Mouse (Mus musculus) lung, postnatal 0 days (tissue): ENCODE results near the gene Crim1. TPM values are rescaled to one million over a fixed set of nuclear protein-coding genes. Genes with fewer than 3 reads are reported as not detected.

Source experiments
- ATAC-seq: fragments of 200-750 bp; cut with Nextera tagmentation; 2 replicates; pipeline ENCODE4 v1.8.0; 2017; ENCODE audit warnings: moderate library complexity
- DNase-seq: peaks from one replicate; pipeline ENCODE4 v3.0.0-alpha.2; 2016; ENCODE audit warnings: low spot score
- H3K27ac ChIP-seq: fragments of 300-500 bp; sonication (generic); 2 replicates; pipeline ENCODE4 v1.5.1; 2014; ENCODE audit warnings: antibody characterized with exemption, mild to moderate bottlenecking, low read length, mixed read lengths
- H3K27me3 ChIP-seq: fragments of 300-500 bp; sonication (generic); replicated peaks from 2 replicates; pipeline ENCODE4 v1.6.1; 2014; ENCODE audit warnings: low read length, mixed read lengths; ENCODE audit not compliant: insufficient read depth
- H3K36me3 ChIP-seq: fragments of 300-500 bp; sonication (generic); 2 replicates; pipeline ENCODE4 v1.6.1; 2014; ENCODE audit warnings: low read length, mixed read lengths; ENCODE audit not compliant: insufficient read depth
- H3K4me1 ChIP-seq: fragments of 300-500 bp; sonication (generic); 2 replicates; pipeline ENCODE4 v1.6.1; 2014; ENCODE audit warnings: antibody characterized with exemption, low read depth, low read length, mixed read lengths; ENCODE audit not compliant: insufficient read depth
- H3K4me2 ChIP-seq: fragments of 300-500 bp; sonication (generic); replicated peaks from 2 replicates; pipeline ENCODE4 v1.6.1; 2014; ENCODE audit warnings: low read depth, mild to moderate bottlenecking, low read length, moderate library complexity, mixed read lengths
- H3K4me3 ChIP-seq: fragments of 300-500 bp; sonication (generic); 2 replicates; pipeline ENCODE4 v1.5.1; 2014; ENCODE audit warnings: low read depth, low read length
- H3K9ac ChIP-seq: fragments of 300-500 bp; sonication (generic); replicated peaks from 2 replicates; pipeline ENCODE4 v1.6.1; 2014; ENCODE audit warnings: low read depth, mild to moderate bottlenecking
- H3K9me3 ChIP-seq: fragments of 300-500 bp; sonication (generic); 2 replicates; pipeline ENCODE4 v1.6.1; 2016; ENCODE audit warnings: low read length, mixed read lengths
- CTCF ChIP-seq: IDR thresholded peaks from 2 replicates; pipeline ENCODE4 v1.5.1; 2016; ENCODE audit warnings: antibody characterized with exemption, mild to moderate bottlenecking
- EP300 ChIP-seq: IDR thresholded peaks from 2 replicates; pipeline ENCODE4 v1.6.1; 2016; ENCODE audit warnings: antibody characterized with exemption, mild to moderate bottlenecking, control low read depth
- WGBS: fragments of 180-500 bp; shearing (Covaris S2); extraction: QIAGEN DNeasy Blood & Tissue Kit; methylation state at CpG from one replicate; pipeline ENCODE4 v1.1.7; 2014; 5-methylcytosine and 5-hydroxymethylcytosine counted together
- polyA plus RNA-seq: library from polyadenylated mRNA; unstranded; fragments of >200 nt; fragmentation: Nextera tagmentation; extraction: Ambion mirVana; gene quantifications from 2 replicates; pipeline ENCODE4 v1.2.1, GENCODE M21; 2015

Crim1 gene
- polyA plus RNA-seq, 1 experiment from 2014 or later, result 8.2 TPM

GRCm38 (mm10) chr17:78333275-78333674 is 133.2 kb downstream of the Crim1 start:
- Histone ChIP-seq H3K9me3 (no peaks in the 10 kb centered on the region), H3K4me2 (no peak overlapping the region), H3K9ac (no peak overlapping the region), H3K4me1 (peaks cover 2% of the 10 kb centered on the region; the same call in 1 of the 2 replicates), H3K27me3 (no peaks in the 10 kb centered on the region), H3K27ac (no peak overlapping the region), H3K36me3 (no peaks in the 10 kb centered on the region), H3K4me3 (no peak overlapping the region)
- peak; percentile 50 for DNase-seq
- ATAC-seq, result no peak
- no peak for TF ChIP-seq CTCF
- no peak for TF ChIP-seq EP300
- 82% methylated on average over 10 of the region's 10 CpGs for WGBS

GRCm38 (mm10) chr17:78335250-78335649 is 135.2 kb downstream of the Crim1 start:
- no peak for TF ChIP-seq CTCF
- TF ChIP-seq EP300, result no peak

GRCm38 (mm10) chr17:78343688-78344087 is 143.6 kb downstream of the Crim1 start:
- TF ChIP-seq EP300 (no peak), CTCF (no peak)
- Histone ChIP-seq H3K4me3 (no peak overlapping the region), H3K27ac (no peak overlapping the region), H3K36me3 (no peaks in the 10 kb centered on the region), H3K9me3 (no peaks in the 10 kb centered on the region), H3K27me3 (no peaks in the 10 kb centered on the region), H3K9ac (no peak overlapping the region), H3K4me2 (no peak overlapping the region), H3K4me1 (no peaks in the 10 kb centered on the region)
- DNase-seq, result no peak
- 91% methylated on average over 3 of the region's 3 CpGs for WGBS
- ATAC-seq, result no peak

More at GRCm38 (mm10) chr17:78335250-78335649, 135.2 kb downstream of the Crim1 start:
- Histone ChIP-seq H3K27ac (no peak overlapping the region), H3K36me3 (no peaks in the 10 kb centered on the region), H3K4me1 (no peaks in the 10 kb centered on the region), H3K4me3 (no peak overlapping the region), H3K9me3 (no peaks in the 10 kb centered on the region), H3K9ac (no peak overlapping the region), H3K4me2 (no peak overlapping the region), H3K27me3 (no peaks in the 10 kb centered on the region)
- ATAC-seq, result no peak
- no peak for DNase-seq
- WGBS, result 95% methylated on average over 8 of the region's 8 CpGs

GRCm38 (mm10) chr17:78347111-78347801 is 147.2 kb downstream of the Crim1 start:
- H3K27ac ChIP-seq, result no peak overlapping the region
- ATAC-seq, result no peak

GRCm38 (mm10) chr17:78351676-78352499 is 151.8 kb downstream of the Crim1 start:
- WGBS, result 57% methylated on average over 12 of the region's 12 CpGs
- Histone ChIP-seq H3K36me3 (no peaks in the 10 kb centered on the region; the same call in 1 of the 2 replicates), H3K4me3 (no peak overlapping the region), H3K4me2 (no peak overlapping the region), H3K27me3 (no peaks in the 10 kb centered on the region), H3K9ac (no peak overlapping the region), H3K9me3 (no peaks in the 10 kb centered on the region), H3K4me1 (no peaks in the 10 kb centered on the region), H3K27ac (no peak overlapping the region)
- TF ChIP-seq CTCF, result no peak
- TF ChIP-seq EP300, result no peak
- no peak for DNase-seq
- ATAC-seq, result 0 out of 2 replicates have a peak, but pooled peaks have one; percentile 23

More at GRCm38 (mm10) chr17:78347111-78347801, 147.2 kb downstream of the Crim1 start:
- H3K36me3 ChIP-seq, result no peaks in the 10 kb centered on the region; the same call in 1 of the 2 replicates
- H3K9me3 ChIP-seq, result no peaks in the 10 kb centered on the region
- H3K27me3 ChIP-seq, result no peaks in the 10 kb centered on the region
- H3K4me3 ChIP-seq, result no peak overlapping the region
- WGBS, result 90% methylated on average over 17 of the region's 17 CpGs
- H3K4me1 ChIP-seq, result no peaks in the 10 kb centered on the region
- H3K9ac ChIP-seq, result no peak overlapping the region
- TF ChIP-seq CTCF, result no peak
- TF ChIP-seq EP300, result no peak
- H3K4me2 ChIP-seq, result no peak overlapping the region
- DNase-seq, result no peak

- Histone ChIP-seq H3K27me3 (no peaks in the 10 kb centered on the region), H3K4me3 (no peak overlapping the region), H3K4me1 (no peaks in the 10 kb centered on the region), H3K36me3 (no peaks in the 10 kb centered on the region; the same call in 1 of the 2 replicates), H3K27ac (no peak overlapping the region), H3K4me2 (no peak overlapping the region), H3K9ac (no peak overlapping the region), H3K9me3 (no peaks in the 10 kb centered on the region)
- DNase-seq, result no peak
- no peak for TF ChIP-seq EP300
- no peak for TF ChIP-seq CTCF
- 82% methylated on average over 3 of the region's 3 CpGs for WGBS
- no peak for ATAC-seq
Measured at GRCm38 (mm10) chr17:78352500-78352855, 152.4 kb downstream of the Crim1 start.
